12 mouse cellular contexts compared by ENCODE assay signal in genomic region chr15:97387793-97388192, GRCm38 (mm10).
"Had no signal": no experiment of that assay in that cellular context is flagged by ENCODE, and none has a peak within 500 bp of the region (broad histone marks: within the 10 kb centered on the region; RNA-seq: fewer than 3 reads in every experiment).

No protein-coding gene starts in this region.

- DNase-seq: left cerebral cortex, postnatal 4 days; liver; liver, embryonic 13.5 days; liver, postnatal 0 days; lung, adult 18-20 months; lung, adult 2 months; lung, embryonic 14.5 days; lung, postnatal 10 days; lung, postnatal 14 days; lung, postnatal 36 days; lung, postnatal 4 days; midbrain, embryonic 14.5 days had no signal
